ENCODE assay signal across 1 mouse cellular context in genomic region chr10:75491234-75491935, GRCm38 (mm10).
TF ChIP-seq lines count a peak whose summit lies in the region.

No protein-coding gene starts in this region.

TF ChIP-seq in CH12.LX, 34 proteins besides CTCF, POLR2A, EP300 and RAD21 (continued from another document):
- no peak for TF ChIP-seq ZKSCAN1 (IDR thresholded peaks at IDR 0.05; ENCODE audit: borderline replicate concordance, low read depth, low read length)
- no peak for TF ChIP-seq ZMIZ1 (IDR thresholded peaks at IDR 0.05; ENCODE audit: low read depth, low read length)
- TF ChIP-seq JUN (IDR thresholded peaks at IDR 0.05; ENCODE audit: insufficient read depth, low read depth, low read length), result no peak
- TF ChIP-seq CHD2 (IDR thresholded peaks at IDR 0.05; ENCODE audit: low read length), result peak; percentile 86
- peak; percentile 68; the same call in 1 of the 2 replicates for TF ChIP-seq MAX (IDR thresholded peaks at IDR 0.05; ENCODE audit: low read length)
- TF ChIP-seq UBTF (IDR thresholded peaks at IDR 0.05; ENCODE audit: low read depth, low read length), result no peak
- no peak for TF ChIP-seq TBP (conservative IDR thresholded peaks at IDR 0.05; ENCODE audit: low read depth, low read length)
